Mouse (Mus musculus): Measurements from ENCODE around the gene Fiz1.
A peak's percentile ranks its signal among the peaks of the same experiment; 100 is the strongest.

Gene Fiz1

GRCm38 (mm10) chr7:5014251-5015117 is at the start of gene Fiz1, which contains the start of gene Zfp524:
Gene Fiz1 (minus strand): TSS chr7:5014697.
Gene Zfp524 (plus strand): TSS chr7:5014415.
- peak; percentile 94 for DNase-seq (ENCODE audit: low spot score)

GRCm38 (mm10) chr7:5062360-5063001 is 48.0 kb upstream of the Fiz1 start:
- DNase-seq (ENCODE audit: low spot score), result peak; percentile 90

GRCm38 (mm10) chr7:5061774-5062359 is 47.4 kb upstream of the Fiz1 start, which contains the start of gene U2af2:
Gene U2af2 (plus strand): TSS chr7:5062143.
- peak; percentile 88 for DNase-seq (ENCODE audit: low spot score)

- DNase-seq (ENCODE audit: low spot score), result peak; percentile 99
Observed at GRCm38 (mm10) chr7:5060944-5061773, 46.7 kb upstream of the Fiz1 start.

GRCm38 (mm10) chr7:5060239-5060731 is 45.8 kb upstream of the Fiz1 start:
- DNase-seq (ENCODE audit: low spot score), result peak; percentile 95

GRCm38 (mm10) chr7:5059421-5059820 is 44.9 kb upstream of the Fiz1 start:
- no peak for DNase-seq (ENCODE audit: low spot score)

GRCm38 (mm10) chr7:5058631-5059030 is 44.1 kb upstream of the Fiz1 start:
- no peak for DNase-seq (ENCODE audit: low spot score)

- peak; percentile 52 for DNase-seq (ENCODE audit: low spot score)
Observed at GRCm38 (mm10) chr7:5057804-5058203, 43.3 kb upstream of the Fiz1 start.

- DNase-seq (ENCODE audit: low spot score), result no peak
Observed at GRCm38 (mm10) chr7:5057381-5057780, 42.9 kb upstream of the Fiz1 start.

GRCm38 (mm10) chr7:5056651-5057263 is 42.3 kb upstream of the Fiz1 start:
- DNase-seq (ENCODE audit: low spot score), result peak; percentile 36

- DNase-seq (ENCODE audit: low spot score), result no peak
Observed at GRCm38 (mm10) chr7:5053456-5054179, 39.1 kb upstream of the Fiz1 start.

GRCm38 (mm10) chr7:5052931-5053343 is 38.4 kb upstream of the Fiz1 start:
- no peak for DNase-seq (ENCODE audit: low spot score)

GRCm38 (mm10) chr7:5052438-5052837 is 37.9 kb upstream of the Fiz1 start:
- DNase-seq (ENCODE audit: low spot score), result peak; percentile 63

- peak; percentile 82 for DNase-seq (ENCODE audit: low spot score)
Observed at GRCm38 (mm10) chr7:5051193-5052192, 37.0 kb upstream of the Fiz1 start, which contains the start of gene Zfp580. Gene Zfp580 (plus strand): TSS chr7:5051538.

GRCm38 (mm10) chr7:5047313-5047712 is 32.8 kb upstream of the Fiz1 start:
- peak; percentile 38 for DNase-seq (ENCODE audit: low spot score)

- no peak for DNase-seq (ENCODE audit: low spot score)
Observed at GRCm38 (mm10) chr7:5046112-5046511, 31.6 kb upstream of the Fiz1 start.

- no peak for DNase-seq (ENCODE audit: low spot score)
Observed at GRCm38 (mm10) chr7:5044981-5045380, 30.5 kb upstream of the Fiz1 start.

- DNase-seq (ENCODE audit: low spot score), result no peak
Observed at GRCm38 (mm10) chr7:5038940-5039339, 24.4 kb upstream of the Fiz1 start.

- peak; percentile 91 for DNase-seq (ENCODE audit: low spot score)
Observed at GRCm38 (mm10) chr7:5038109-5038732, 23.7 kb upstream of the Fiz1 start, which contains the start of gene Zfp784. Gene Zfp784 (minus strand): TSS chr7:5038446.
